Mouse (Mus musculus): ENCODE measurements around the gene Glipr1l3. TPM values are rescaled to one million over a fixed set of nuclear protein-coding genes. Genes with fewer than 3 reads are reported as not detected.

Glipr1l3 gene
- polyA plus RNA-seq (2017; shearing (Covaris generic)) = not detected

DNA sequence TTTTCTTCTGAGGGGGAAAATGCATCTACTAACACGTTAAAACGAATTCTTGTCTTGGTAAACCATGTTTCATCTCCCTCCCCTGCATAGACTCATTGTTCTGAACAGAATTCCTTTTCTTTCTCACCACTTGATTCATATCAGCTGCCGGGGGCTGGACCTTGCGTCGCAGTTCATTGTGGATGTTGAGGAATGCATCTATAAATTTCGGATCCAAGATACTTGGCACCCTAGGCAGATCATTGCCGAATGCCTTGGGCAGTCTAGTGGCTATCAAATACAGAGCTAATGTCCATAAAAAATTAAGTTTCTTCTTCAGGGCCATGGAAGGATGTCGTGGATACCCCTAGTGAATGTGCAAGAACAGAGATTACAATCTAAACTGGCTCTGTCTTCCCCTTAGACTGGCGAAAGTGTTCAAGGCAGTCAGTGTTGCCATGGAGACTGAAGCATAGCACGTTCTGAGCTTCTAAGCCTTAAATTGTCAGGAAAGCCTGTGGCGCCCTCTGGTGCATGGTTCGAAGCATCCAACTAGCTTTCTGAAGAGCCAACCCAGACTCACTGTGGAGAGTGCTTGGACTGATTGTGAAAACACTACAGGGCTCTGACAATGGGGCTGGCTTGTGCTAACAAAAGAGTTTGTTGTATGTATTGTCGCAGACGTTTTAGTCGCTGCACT is at the start of gene Glipr1l3:
Glipr1l3 (minus strand) TSS at position 446 of the 679 bp plus-strand sequence.

DNA sequence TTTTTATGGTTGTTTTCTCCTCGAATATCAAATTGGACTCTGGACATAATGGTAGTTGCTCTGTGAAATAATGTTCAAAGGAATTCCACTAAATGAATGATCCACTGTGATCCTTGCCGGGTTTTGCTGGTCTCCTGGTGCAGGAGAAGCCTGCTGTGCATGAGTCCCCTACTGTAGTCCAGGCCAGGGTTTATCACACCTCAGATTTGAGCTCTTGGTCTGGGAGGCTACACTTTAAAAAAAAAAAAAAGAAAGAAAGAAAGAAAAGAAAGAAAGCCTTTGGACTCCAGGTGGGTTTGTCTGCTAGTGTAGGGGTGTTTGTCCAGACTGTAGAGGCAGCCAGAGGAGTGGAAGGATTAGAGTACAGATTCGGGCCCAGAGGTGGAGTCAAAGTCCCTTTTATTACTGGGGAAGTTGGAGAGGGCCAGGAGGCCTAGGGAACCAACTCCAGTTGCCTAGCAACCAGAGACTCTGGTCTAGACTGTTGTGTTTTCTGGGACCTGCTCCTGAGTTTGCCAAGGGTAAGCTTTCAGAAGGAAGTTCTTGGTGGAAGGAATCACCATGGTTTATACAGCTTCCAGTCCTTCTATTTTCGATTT is 3.1 kb upstream of the Glipr1l3 start, which contains the start of gene Caps2:
Caps2 (plus strand) TSS at position 454 of the 599 bp plus-strand sequence.

Other genes with a start within 250 kb of the Glipr1l3 start
- 57.2 TPM for gene Krr1, start 187.7 kb downstream of the Glipr1l3 start, polyA plus RNA-seq (2017; shearing (Covaris generic))
- gene Glipr1, start 157.7 kb downstream of the Glipr1l3 start, polyA plus RNA-seq (2017; shearing (Covaris generic)) = 142 TPM
- not detected for gene Glipr1l1, start 100.1 kb downstream of the Glipr1l3 start, polyA plus RNA-seq (2017; shearing (Covaris generic))
- not detected for gene Glipr1l2, start 77.0 kb downstream of the Glipr1l3 start, polyA plus RNA-seq (2017; shearing (Covaris generic))
- 0.17 TPM for gene Caps2, start 3.3 kb upstream of the Glipr1l3 start, polyA plus RNA-seq (2017; shearing (Covaris generic))
- gene Kcnc2, start 110.8 kb upstream of the Glipr1l3 start, polyA plus RNA-seq (2017; shearing (Covaris generic)) = not detected

All from inflammation-experienced regulatory T-cells, adult 16 weeks (primary cell).